Mouse (Mus musculus): ENCODE measurements around the gene Ttc5. TPM values are rescaled to one million over a fixed set of nuclear protein-coding genes. Genes with fewer than 3 reads are reported as not detected.
"Not testable (repeated sequence)": the region's sequence is repeated elsewhere in the genome, so short reads cannot be mapped to it uniquely, and the experiment has no call there.

Gene Ttc5
- 10 to 100 TPM; 63.5 to 65.5 TPM for total RNA-seq (2021)

DNA sequence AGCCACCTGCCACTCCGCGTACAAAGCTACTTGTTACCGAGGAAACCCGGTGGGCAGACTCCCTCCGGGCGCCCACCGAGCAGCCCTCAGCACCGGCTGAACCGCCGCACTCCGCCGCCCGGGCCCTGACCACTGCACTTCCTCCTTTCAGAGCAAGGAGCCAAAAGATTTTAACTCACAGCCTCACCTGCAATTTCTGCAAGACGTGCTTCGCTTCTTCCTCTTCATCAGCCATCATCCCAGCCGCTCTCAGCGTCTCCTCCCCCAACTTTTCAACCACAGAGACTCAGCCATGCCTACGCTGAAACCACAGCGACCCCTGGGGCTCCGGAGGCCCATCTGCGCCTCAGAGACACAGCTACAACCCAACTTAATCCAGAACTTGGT, at the start of gene Ttc5:
TSS of gene Ttc5 (minus strand) at position 269 of the 387 bp plus-strand sequence.
- peak; percentile 90 to 92 for DNase-seq

DNA sequence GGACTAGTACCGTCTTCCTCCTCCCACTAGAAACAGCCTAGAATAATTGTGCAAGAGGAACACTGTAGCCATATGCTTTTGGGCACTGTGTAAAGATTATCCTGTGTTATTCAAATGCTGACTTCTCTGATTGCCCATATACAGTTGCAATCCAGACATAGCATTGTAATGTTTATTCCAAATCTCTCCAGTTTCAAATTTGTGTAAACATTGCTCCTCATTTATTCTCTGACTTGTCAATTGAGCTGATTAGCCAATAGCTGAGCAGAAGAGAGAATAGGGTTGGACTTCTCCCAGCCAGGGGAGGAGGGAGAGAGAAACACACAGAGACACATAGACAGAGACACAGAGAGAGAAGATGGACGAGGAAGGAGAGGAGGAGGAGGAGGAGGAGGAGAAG, 49.1 kb upstream of the Ttc5 start:
- no peak for DNase-seq

DNA sequence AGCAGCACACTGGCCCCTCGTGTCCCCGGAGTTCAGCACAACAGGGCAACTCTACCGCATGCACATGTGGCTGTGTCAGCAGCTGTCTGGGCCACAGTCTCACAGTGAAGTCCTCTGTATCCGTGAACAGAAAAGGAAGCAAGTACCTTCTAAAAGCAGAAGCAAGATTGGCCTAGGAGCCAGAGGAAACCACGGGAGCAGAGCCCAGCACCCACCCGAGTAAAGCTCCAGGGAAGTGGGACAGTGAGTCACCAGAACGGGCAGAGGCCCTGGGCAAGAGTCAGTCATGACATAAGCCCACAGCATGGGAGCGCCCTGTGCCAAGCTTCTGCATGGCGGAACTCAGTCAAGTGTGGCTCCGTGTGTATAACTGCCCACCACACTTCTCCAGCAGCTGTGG, 48.6 kb upstream of the Ttc5 start:
- DNase-seq = no peak

DNA sequence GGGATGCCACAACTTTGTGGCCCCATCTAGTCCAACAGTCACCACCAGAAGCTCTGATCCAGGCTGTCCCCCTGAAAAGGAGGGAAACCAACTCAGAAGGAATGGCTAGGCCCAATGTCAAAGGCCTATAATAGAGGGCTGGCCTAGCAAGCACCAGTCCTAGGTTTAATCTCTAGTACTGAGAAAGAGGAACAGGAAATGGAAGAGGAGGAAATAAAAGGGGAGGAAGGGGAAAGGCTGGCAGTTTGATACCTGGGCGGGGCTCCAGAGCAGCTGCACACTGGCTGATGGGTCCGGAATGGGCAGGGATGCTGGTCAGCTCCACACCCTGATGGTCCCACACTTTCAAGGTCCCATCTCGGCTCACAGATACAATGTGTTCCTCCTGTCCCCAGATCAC, 44.6 kb upstream of the Ttc5 start:
- no peak for DNase-seq

DNA sequence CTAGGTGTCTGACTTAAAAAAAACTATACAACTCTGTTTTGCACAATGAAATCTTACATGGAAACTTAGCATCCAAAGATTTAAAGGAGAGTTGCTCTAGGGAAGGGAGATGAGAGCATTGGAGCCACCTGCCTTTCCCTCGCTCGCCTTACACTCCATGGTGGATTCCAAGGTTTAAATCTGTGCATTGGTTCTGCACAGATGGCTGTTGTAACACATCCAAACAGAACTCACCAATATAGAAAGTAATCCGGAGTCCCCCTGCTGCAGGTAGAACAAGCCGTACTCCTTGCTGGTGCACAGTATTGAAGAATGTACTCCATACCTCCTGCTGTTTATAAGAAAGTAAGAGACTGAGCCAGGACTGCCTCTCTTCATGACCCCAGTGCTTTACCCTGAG, 41.3 kb upstream of the Ttc5 start:
- no peak for DNase-seq

DNA sequence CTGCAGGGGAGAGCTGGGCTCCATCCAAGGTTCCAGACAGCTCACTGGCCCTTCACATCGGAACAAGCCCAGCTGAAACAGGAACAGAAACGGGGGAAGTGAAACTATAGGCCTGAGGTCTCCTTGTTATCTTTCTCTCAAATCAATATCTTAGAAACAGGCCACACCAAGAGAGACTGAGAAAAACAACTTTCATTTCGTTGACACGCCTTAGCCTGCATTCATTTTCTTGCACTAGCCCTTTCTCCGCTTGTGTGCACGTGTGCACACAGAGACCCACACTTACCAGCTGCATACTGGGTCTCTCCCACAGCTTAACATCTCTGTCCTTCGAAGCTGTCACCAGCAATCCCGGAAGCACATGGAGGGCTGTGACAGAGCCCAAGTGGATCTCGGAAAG, 38.9 kb upstream of the Ttc5 start:
- no peak for DNase-seq

DNA sequence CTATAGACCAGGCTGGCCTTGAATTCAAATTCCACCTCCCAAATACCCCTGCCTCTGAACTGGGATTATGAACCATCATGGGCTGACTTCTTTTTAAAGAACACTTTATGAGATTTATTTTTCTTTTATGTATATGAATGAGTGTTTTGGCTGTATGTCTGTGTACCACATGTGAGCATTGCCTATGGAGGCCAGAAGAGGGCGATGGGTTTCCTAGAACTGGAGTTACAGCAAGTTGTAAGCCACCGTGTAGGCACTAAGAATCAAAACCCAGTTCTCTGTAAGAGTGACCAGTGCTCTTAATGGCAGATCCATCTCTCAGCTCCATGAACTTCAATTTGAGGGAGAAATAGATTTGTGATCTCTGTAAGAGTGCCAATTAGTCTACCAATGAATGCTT, 37.9 kb upstream of the Ttc5 start:
- DNase-seq = no peak

DNA sequence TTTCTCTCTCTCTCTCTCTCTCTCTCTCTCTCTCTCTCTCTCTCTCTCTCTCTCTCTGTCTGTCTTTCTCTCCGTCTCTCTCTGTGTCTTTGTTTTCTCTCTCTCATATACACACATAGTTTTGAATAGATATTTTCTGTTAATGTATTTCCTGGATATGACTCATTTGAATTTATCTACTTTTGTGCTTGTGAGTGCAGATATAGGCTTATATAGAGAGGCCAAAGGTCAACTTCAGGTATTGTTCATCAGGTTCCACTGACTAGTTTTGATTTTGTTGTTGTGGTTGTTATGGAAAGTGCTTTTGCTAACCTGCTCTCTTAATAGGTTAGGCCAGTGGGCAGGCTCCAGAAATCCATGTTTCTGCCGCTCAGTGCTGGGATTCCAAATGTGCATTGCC, 27.7 kb upstream of the Ttc5 start:
- DNase-seq = no peak

DNA sequence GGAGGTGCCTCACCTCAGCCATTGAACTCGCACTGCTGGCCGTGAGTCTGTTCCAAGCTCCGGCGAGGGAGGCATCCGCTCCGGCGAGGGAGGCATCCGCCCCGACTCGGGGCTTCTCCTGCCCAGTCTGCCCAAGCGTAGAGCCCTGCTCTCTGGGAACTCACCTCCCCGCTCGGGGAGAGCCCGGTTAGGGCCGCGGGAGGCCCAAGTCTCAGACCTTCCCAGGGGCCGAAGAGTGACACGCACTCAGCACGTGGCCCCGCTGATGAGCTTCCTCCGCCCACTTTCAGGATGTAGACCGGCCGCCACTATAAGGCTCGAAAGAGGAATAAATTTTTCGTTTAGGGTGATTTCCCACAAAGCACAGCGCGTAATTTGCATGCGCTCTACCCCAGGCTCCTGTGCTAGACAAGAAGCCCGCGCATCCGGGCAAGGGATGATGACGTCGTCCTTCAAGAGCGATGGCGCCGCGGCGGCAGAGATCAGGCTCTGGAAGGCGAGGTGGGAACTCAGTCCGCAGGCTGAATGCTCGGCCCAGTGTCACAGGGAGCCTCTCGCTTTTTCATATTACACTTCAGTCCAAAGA, 22.3 kb upstream of the Ttc5 start, which contains the start of the genes Ccnb1ip1 and Parp2:
TSS of gene Ccnb1ip1 (minus strand) at position 246 of the 586 bp plus-strand sequence.
TSS of gene Parp2 (plus strand) at position 355 of the 586 bp plus-strand sequence.
- peak; percentile 97 to 98 for DNase-seq

DNA sequence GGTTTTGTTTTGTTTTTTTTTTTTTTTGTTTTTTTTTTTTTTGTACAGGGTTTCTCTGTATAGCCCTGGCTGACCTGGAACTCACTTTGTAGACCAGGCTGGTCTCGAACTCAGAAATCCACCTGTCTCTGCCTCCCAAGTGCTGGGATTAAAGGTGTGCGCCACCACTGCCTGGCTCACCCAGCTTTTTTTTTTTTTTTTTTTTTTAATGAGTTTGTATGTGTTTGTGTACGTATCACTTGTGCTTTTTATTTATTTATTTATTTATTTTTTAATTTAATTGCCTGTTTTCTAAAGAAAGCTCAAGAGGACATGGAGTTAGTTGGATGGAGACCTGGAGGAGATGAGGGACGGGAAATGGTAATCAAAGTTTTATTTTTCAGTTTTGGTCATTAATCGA, 21.1 kb upstream of the Ttc5 start:
- not testable (repeated sequence) for DNase-seq

DNA sequence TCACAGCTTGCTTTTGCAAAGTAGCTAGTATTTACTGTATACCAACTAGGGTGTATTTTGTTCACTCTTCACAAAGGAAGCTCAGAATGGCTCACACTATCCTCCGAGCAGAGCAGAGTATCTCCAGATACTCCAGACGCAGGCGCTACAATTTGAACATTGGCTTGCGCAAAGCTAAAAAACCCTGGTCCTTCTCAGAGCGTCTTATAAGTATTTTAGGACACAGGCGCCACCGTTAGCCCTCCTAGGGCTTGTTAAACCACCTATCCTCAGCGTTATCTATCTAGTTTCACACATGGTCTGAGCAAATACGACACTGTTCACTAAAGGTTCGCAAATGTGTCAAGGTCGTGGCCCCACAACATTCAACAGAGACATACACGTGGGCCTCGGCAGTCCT, 19.4 kb upstream of the Ttc5 start:
- DNase-seq = no peak

DNA sequence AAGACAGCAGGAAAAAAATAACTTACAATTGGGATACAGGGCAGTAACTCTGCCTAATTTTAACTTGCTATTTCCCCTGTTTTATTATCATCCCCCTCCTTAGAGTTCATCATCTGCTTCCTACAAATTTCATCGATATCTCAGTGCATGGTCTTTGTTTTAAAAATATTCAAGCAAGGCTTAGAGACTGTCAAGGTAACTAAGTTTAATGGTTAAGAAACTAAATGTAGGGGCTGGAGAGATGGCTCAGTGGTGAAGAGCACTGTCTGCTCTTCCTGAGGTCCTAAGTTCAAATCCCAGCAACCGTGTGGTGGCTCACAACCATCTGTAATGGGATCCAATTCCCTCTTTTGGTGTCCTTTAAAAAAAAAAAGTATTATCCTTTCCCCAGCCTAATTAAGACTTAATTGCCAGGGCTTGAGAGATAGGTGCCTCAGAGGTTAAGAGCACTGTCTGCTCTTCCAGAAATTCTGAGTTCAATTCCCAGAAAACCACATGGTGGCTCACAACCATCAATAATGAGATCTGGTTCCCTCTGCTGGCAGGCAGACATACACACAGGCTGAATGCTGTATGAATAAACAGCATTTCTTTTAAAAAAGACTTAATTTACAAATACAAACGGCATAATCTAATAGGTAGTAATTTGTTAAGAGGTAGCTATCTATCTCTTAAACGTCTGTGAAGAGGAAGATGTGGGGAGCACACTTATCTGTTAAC, 17.7 kb upstream of the Ttc5 start:
- DNase-seq = no peak

DNA sequence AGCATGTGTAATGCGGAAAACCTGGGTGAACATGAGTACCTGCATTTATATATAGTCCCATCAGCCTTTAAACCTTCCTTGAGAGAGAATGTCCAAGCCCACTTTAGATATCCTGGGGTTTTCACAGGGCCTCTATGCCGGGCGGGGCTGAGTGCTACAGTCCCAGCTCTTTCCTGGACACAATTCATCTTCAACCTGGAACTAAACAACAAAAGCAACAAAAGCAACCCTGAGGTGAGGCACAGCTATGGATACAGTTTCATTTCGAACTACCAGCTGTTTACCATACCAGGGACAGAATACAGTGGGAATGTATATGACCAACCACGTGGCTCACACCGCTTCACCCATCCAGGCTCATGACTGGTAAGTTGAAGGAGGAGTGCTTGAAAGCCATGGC, 17.1 kb upstream of the Ttc5 start:
- DNase-seq = no peak

DNA sequence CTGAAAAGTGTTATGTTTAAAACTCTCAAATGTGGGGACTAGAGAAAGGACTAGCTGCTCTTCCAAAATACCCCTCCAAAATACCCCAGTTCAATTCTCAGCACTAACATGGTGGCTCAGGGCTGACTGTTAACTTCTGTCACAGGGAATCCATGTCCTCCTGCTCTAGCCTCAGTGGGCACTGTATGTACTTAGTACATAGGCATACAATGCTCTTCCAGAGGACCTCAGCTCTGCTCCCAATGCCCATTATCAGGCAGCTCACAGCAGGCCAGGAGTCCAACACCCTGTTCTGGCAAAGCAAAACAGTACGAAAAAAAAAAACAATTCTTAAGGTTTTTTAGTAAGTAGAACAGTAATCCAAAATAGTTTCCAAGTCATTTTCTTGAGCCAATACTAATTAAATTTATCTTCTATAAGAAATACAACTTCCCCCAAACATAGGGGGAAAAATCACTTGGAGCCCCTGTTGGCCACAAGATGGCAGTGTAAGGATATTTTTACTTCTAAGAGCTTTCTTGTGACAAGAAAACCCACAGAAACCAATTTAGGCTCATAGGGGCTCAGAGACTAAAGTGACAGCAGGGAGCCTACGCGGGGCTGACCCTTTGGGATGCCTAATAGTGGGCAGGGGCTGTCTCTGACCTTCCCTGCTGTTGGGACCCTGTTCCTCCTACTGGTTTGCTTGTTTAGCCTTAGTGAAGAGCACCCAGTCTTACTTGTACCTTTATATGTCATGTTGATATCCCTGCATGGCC, 14.4 kb upstream of the Ttc5 start:
- peak; percentile 16 for DNase-seq

DNA sequence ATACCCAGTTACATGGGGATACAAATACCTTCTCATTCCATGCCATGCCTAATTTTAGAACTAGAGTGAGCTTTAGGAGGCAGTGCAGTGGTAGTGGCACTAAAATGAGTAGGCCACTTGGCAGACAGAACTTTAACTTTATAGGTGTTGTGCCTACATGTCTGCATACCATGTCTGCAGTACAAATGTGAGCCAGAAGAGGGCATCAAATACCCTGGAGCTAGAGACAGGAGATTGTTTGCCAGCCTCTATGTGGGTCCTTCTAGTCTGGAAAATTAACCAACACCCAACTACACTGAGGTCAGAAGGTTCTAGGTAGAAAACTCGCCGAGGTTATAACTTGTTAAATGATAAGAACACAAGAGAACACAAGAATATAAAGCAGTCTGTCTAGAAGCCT, 13.2 kb upstream of the Ttc5 start:
- no peak for DNase-seq

DNA sequence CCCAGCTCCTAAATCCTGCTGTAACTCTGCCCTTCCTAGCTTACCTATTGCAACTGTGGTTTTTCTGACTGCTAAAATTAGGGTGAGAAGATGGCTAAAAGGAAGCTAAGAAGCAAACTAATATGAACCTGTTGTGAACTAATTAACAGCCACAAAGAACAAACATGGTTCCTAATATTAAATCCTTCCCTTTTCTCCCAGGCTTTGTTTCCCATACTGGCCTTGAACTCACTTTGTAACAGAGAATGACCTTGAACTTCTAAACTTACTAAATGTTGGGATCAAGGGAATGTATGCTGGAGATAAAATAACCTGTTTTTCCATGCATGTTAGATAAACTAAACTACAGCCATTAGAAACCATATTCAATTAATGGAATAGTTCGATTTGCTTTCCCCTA, 11.1 kb upstream of the Ttc5 start:
- DNase-seq = no peak

DNA sequence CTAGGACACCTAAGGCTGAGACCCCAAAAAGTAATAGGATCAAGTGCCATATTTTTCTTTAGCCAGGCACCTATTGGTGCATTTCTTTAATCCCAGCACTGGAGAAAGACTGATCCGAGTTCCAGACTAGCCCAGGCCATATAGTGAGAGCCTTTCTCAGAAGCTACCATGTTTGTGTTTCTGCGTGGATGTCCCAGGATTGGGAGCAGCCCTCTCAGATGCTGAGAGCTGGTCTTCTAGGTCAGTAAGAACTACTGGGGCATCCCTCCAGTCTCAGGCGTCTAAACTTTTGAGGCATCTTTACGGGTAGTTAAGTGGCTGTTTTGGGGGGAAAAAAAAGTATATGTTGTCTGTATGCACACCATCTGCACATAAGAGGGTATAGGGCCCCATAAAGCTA, 10.6 kb upstream of the Ttc5 start:
- DNase-seq = no peak

DNA sequence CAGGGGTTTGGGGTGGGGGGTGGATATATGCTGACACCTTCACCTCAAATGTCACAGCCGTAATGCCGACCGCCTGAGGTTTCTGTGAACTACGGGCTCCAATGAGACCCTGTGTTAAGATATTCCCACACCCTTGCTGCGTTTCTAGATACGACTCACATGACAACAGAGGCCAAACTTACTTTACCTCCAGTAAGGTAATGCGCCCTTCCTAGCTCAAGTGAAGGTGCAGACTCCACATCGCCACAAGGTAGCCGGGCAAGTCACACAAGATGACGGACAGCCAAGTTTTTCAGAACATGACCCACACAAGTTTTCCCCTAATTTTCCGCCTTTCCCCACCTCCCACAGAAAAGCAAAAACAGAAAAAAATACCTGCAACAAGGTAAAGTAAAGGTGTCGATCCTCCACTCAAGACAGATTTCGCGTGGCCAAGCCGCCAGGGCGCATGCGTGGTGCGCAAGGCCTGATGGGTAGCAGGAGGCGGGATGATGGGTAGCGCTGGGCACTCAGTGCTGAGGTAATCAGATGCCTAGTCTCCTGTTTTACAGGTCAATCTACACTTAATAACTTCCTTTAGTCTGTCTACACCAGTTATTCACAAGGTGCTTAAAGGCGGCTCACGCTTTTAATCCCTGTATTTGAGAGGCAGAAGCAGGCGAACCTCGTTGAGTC, 10.1 kb upstream of the Ttc5 start:
- no peak for DNase-seq

DNA sequence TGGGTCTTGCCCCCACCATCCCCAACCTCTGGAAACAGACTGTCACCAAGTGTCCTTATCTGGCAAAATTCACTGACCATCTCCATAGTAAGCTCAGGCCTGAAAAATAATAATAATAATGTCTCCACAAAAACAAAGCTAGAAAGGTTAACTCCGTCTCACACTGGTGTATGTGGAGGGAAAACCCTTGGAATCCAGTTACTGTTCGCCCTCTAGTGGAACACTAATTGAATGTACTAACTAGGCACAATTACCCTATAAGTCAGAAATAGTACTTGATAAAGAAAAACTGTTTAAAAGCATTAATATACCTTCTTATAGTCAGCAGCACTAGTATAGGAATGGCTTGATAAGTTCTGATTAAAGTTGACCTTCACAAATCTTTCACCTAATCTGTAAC, 2.8 kb upstream of the Ttc5 start:
- DNase-seq = no peak

DNA sequence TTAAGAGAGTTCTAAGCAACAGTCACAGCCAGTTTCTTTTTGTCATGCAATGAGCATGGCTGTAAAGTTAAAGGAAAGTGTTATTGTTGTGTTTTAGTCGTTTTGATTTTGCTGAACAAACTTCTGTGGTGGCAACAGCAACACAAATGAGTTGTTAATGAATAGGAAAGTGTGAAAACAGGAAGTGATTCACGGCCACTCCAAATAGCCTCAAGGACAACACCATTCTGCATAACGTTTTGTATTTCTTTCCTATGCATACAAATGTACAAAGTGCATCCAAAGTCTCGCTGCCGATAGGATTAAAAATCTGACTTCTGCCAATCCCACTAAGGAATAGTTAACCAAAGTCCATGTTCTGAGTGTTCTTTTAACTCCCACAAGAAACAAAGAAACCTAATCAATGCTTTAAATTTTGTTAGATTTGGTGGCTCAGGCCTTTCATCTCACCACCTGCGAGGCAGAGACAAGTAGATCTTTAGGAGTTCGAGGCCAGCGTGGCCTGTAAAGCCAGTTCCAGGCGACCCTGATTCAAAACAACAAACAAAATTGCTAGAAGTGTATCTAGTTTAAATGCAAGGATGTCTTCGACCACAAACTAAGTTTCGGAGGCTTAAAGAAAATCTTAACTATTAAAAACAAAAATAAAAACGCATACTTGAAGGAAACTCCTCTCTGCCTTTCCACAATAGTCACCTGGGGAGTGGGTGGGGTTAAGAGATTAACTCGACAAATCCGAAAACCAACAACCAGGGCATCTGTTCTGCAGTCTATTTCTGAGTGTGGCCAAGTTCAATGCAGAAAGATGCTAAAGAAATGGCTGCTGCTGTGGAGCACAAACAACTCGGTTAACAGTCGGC, 698 bp downstream of the Ttc5 start:
- DNase-seq = no peak

DNA sequence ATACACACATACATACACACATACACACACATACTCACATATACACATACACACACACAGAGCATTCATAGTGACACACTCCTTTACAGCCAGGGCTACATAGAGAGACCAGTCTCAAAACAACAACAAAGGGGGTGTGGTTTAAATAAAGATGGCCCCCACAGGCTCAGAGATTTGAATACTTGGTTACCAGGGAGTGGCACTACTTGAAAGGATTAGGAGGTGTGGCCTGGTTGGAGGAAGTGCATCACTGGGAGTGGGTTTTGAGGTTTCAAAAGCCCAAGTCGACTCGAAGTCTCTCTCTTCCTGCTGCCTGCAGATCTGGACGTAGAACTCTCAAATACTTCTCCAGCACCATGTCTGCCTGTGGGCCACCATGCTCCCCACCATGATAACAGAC, 3.2 kb downstream of the Ttc5 start:
- no peak for DNase-seq

DNA sequence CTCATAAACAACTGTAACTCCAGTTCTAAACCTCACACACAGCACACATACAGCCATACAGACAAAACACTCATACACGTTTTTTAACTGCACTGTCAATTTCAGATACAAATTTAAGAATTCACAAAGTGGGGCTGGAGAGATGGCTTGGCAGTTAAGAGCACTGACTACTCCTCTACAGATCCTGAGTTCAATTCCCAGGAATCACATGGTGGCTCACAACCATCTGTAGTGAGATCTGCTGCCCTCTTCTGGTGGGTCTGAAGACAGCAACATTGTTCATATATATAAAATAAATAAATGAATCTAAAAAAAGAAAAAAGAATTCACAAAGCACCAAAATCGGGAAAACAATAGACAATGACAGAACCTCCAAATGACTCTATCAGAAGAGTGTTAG, 14.0 kb downstream of the Ttc5 start:
- DNase-seq = no peak

All from layer of hippocampus, postnatal 36 days (tissue).